Mouse (Mus musculus): ENCODE measurements at regions not wholly inside any gene's neighbourhood (a gene's known extent, or its start where the extent isn't known, plus 50 kb on each side); places are given as distances from the start of the nearest gene placed in this dataset.

GRCm38 (mm10) chr9:26678288-26678687 is 55.2 kb upstream of the B3gat1 start:
- TF ChIP-seq ZNF384 (IDR thresholded peaks at IDR 0.05; ENCODE audit: low read depth, low read length) = no peak
- no peak for TF ChIP-seq HCFC1 (IDR thresholded peaks at IDR 0.05; ENCODE audit: borderline replicate concordance, insufficient read depth, low read length)
- TF ChIP-seq ZC3H11A (IDR thresholded peaks at IDR 0.05; ENCODE audit: borderline replicate concordance, low read depth, low read length) = no peak

Measured in ES-E14 (cell line).